Mouse (Mus musculus) neural tube, embryonic 12.5 days (tissue): ENCODE results near the gene Rhbdd1. TPM values are rescaled to one million over a fixed set of nuclear protein-coding genes. Genes with fewer than 3 reads are reported as not detected.

Experiments
- ATAC-seq: fragments of 200-750 bp; cut with Nextera tagmentation; 2 replicates; pipeline ENCODE4 v1.8.0; 2017; ENCODE audit warnings: low read depth, mild to moderate bottlenecking, moderate TSS enrichment, moderate library complexity; ENCODE audit not compliant: low FRiP score
- H3K27ac ChIP-seq: fragments of 300-500 bp; sonication (generic); 2 replicates; pipeline ENCODE4 v1.5.1; 2016
- H3K27me3 ChIP-seq: fragments of 300-500 bp; sonication (generic); replicated peaks from 2 replicates; pipeline ENCODE4 v1.6.1; 2016; ENCODE audit warnings: mild to moderate bottlenecking
- H3K36me3 ChIP-seq: fragments of 300-500 bp; sonication (generic); 2 replicates; pipeline ENCODE4 v1.6.1; 2016; ENCODE audit warnings: mild to moderate bottlenecking
- H3K4me1 ChIP-seq: fragments of 300-500 bp; sonication (generic); 2 replicates; pipeline ENCODE4 v1.6.1; 2016
- H3K4me2 ChIP-seq: fragments of 300-500 bp; sonication (generic); replicated peaks from 2 replicates; pipeline ENCODE4 v1.6.1; 2016; ENCODE audit warnings: mild to moderate bottlenecking
- H3K4me3 ChIP-seq: fragments of 300-500 bp; sonication (generic); 2 replicates; pipeline ENCODE4 v1.5.1; 2016
- H3K9ac ChIP-seq: fragments of 300-500 bp; sonication (generic); 2 replicates; pipeline ENCODE4 v1.6.1; 2016; ENCODE audit warnings: mild to moderate bottlenecking
- H3K9me3 ChIP-seq: fragments of 300-500 bp; sonication (generic); 2 replicates; pipeline ENCODE4 v1.6.1; 2016; ENCODE audit warnings: mild to moderate bottlenecking
- WGBS: fragments of 180-500 bp; shearing (Covaris S2); methylation state at CpG from one replicate; pipeline ENCODE4 v1.1.7; 2016; 5-methylcytosine and 5-hydroxymethylcytosine counted together
- polyA plus RNA-seq: library from polyadenylated mRNA; unstranded; fragments of >200 nt; fragmentation: Nextera tagmentation; extraction: Ambion mirVana; gene quantifications from 2 replicates; pipeline ENCODE4 v1.2.1, GENCODE M21; 2016

Gene Rhbdd1
- polyA plus RNA-seq, 1 experiment from 2014 or later, result 9.5 TPM

DNA sequence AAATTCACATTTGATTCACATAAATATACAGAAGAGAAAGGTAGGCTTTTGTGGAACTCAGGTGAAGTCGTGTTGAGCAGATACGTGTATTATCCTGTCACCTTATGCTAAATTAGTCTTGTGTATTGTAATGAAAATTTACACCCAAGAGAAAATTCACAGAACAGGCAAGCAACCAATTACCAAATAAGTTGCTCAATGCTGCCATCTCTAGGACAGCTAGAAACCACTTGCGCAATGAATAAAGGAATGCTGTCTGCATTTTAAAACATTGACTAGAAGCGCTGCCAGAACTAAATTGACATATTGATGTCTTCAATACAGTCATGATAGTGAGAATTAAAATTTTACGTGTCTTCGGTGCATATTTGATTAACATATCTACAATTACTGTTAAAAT lies 22.1 kb upstream of the Rhbdd1 start:
- 14% methylated on average over 6 of the region's 6 CpGs for WGBS
- ATAC-seq, result no peak
- H3K4me3 ChIP-seq, result no peak overlapping the region

DNA sequence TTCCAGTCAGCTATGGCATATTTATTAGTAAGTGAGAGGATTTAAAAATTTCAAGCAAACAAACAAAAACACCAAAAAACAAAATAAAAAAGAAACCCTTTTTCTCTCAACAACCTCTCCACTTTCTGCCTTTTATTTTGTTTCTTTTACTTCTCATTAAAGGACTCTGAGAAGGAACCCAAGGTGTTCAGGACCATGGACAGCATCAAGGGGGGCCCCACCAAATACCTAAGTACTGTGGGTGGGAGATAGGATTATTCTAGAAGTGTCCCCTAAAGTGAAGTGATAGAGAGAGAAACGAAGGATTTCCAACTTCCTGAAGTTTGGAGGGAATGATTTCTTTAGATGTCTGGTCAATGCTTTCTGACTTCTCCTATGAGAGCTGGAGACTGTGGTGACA lies 17.7 kb upstream of the Rhbdd1 start:
- no peak overlapping the region for H3K4me2 ChIP-seq
- H3K4me3 ChIP-seq, result no peak overlapping the region
- no peak overlapping the region for H3K27ac ChIP-seq
- H3K9ac ChIP-seq, result no peak overlapping the region
- 50% methylated on average over 1 of the region's 1 CpGs for WGBS
- no peaks in the 10 kb centered on the region for H3K9me3 ChIP-seq
- no peaks in the 10 kb centered on the region for H3K4me1 ChIP-seq
- ATAC-seq, result no peak
- no peaks in the 10 kb centered on the region for H3K36me3 ChIP-seq
- no peaks in the 10 kb centered on the region for H3K27me3 ChIP-seq

More for the DNA sequence above, 22.1 kb upstream of the Rhbdd1 start:
- no peak overlapping the region for H3K27ac ChIP-seq
- peaks cover 19% of the 10 kb centered on the region for H3K4me1 ChIP-seq
- no peaks in the 10 kb centered on the region for H3K9me3 ChIP-seq
- H3K36me3 ChIP-seq, result no peaks in the 10 kb centered on the region
- no peak overlapping the region for H3K4me2 ChIP-seq
- H3K9ac ChIP-seq, result no peak overlapping the region
- H3K27me3 ChIP-seq, result no peaks in the 10 kb centered on the region

DNA sequence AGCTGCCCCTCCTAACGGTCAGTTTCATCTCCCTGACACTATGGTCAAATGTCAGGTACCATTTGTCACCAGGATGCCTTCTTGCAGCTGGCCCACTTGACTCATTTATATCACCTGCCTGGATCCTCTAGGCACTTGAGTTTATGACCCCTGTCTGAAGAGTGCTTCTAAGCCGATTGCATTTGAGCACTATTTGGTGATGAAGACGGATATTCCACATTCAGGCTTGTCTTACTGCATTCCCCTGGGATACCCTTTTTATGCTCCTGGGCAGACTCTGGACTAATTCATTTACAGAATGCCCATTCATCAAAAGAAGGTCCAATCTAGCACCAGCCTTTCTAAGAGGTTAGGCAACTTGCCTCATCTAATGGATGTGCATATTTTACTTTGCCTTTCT lies 11.8 kb upstream of the Rhbdd1 start:
- Histone ChIP-seq H3K27ac (no peak overlapping the region), H3K36me3 (no peaks in the 10 kb centered on the region), H3K4me3 (no peak overlapping the region), H3K27me3 (no peaks in the 10 kb centered on the region), H3K4me1 (no peaks in the 10 kb centered on the region), H3K4me2 (no peak overlapping the region), H3K9me3 (no peaks in the 10 kb centered on the region), H3K9ac (no peak overlapping the region)
- ATAC-seq, result peak; percentile 44; the same call in 1 of the 2 replicates
- 37% methylated on average over 3 of the region's 3 CpGs for WGBS

DNA sequence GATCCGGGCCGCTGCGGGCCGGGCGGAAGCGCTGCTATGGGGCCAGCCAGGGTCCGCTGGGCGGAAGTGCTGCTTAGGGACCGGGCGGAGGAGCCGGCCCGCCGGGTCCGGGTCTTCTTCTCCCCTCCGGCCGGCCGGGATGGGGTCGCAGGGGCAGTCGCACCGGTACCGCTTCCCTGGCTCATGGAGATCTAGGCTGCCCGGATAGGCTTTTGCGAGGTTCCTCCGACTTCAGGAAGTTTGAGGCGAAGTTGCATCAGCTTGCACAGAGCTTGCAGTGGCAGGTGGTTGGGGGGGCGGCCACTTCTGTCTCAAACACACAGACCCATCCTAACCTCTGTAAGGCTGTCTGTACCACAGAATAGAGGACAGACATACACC lies 484 bp downstream of the Rhbdd1 start:
- Histone ChIP-seq H3K4me3 (peak overlapping the region; percentile 63), H3K27ac (peak overlapping the region; percentile 76), H3K9ac (peak overlapping the region; percentile 84), H3K4me1 (peaks cover 21% of the 10 kb centered on the region), H3K36me3 (no peaks in the 10 kb centered on the region), H3K4me2 (peak overlapping the region; percentile 72), H3K9me3 (no peaks in the 10 kb centered on the region), H3K27me3 (no peaks in the 10 kb centered on the region)
- peak; percentile 42 for ATAC-seq
- under 1% methylated on average over 26 of the region's 26 CpGs for WGBS

DNA sequence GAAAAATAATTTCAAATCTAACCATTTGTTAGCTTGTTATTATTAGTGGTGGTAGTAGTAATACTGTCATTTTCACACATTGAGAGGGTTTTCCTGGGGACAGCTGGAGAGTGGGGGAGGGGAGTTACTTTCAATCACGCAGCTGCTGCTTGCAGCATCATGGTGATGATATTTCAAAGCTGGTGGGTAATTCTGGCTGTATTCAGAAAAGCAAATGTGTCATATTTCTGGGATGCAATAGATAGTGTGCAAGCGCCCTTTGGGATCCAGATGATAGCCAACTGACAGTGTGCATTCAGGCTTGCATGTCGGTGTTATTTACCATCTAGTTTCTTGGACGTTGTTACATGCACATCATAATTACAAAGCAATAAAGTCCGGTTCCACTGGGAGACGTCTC lies 4.2 kb downstream of the Rhbdd1 start:
- Histone ChIP-seq H3K9me3 (no peaks in the 10 kb centered on the region), H3K4me3 (no peak overlapping the region), H3K27me3 (no peaks in the 10 kb centered on the region), H3K9ac (no peak overlapping the region), H3K4me2 (peak overlapping the region; percentile 43), H3K27ac (peak overlapping the region; percentile 64; the same call in 1 of the 2 replicates), H3K4me1 (peaks cover 34% of the 10 kb centered on the region), H3K36me3 (no peaks in the 10 kb centered on the region)
- WGBS, result 47% methylated on average over 6 of the region's 6 CpGs
- no peak for ATAC-seq

DNA sequence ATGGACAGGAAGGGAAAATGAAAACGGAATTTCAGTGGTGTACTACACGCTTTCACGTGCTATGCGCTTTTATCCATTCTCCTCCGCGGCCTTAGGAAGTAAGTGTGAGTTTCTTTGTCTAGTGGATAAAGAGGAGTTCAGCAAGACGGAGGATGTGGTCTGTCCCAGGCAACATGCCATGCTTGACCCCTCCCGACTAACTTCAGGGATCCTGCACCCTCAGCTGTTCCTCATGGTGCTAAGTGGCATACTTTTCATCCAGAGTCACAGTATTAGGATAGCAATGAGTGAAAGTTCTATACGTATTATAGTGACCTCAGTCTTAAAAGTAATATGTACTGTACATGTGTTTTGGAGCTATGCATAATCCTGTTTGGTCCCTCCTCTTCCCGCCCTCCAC lies 4.6 kb downstream of the Rhbdd1 start:
- no peak overlapping the region for H3K9ac ChIP-seq
- ATAC-seq, result 0 out of 2 replicates have a peak, but pooled peaks have one; percentile 6

DNA sequence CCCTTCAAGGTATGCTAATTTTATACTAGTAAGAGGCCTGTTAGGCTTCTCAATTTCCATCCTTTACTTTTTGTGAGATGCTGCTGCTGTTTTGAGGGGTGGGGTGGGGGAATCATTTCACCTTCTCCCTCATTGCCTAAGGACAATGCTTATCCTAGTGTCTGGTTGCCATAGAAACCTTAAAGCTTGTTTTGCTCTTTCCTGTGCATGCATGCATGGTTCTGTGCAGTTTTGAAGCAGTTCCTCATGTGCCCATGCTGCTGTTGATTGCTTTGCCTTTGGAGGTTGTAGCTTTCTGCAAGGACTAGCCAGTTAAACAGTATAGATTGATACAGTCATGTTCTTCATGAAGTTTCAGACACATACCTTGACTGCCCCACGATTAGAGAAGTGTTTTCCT lies 5.2 kb downstream of the Rhbdd1 start:
- no peaks in the 10 kb centered on the region for H3K9me3 ChIP-seq
- no peak overlapping the region for H3K4me2 ChIP-seq
- no peak overlapping the region for H3K27ac ChIP-seq
- no peaks in the 10 kb centered on the region for H3K27me3 ChIP-seq
- ATAC-seq, result no peak
- H3K4me1 ChIP-seq, result peaks cover 29% of the 10 kb centered on the region
- H3K36me3 ChIP-seq, result no peaks in the 10 kb centered on the region
- WGBS, result 77% methylated on average over 1 of the region's 1 CpGs
- H3K9ac ChIP-seq, result no peak overlapping the region
- H3K4me3 ChIP-seq, result no peak overlapping the region

More for the DNA sequence above, 4.6 kb downstream of the Rhbdd1 start:
- Histone ChIP-seq H3K27ac (peak overlapping the region; percentile 64; the same call in 1 of the 2 replicates), H3K36me3 (no peaks in the 10 kb centered on the region), H3K9me3 (no peaks in the 10 kb centered on the region), H3K4me3 (no peak overlapping the region), H3K4me2 (peak overlapping the region; percentile 43), H3K27me3 (no peaks in the 10 kb centered on the region), H3K4me1 (peaks cover 32% of the 10 kb centered on the region)
- 50% methylated on average over 10 of the region's 10 CpGs for WGBS

DNA sequence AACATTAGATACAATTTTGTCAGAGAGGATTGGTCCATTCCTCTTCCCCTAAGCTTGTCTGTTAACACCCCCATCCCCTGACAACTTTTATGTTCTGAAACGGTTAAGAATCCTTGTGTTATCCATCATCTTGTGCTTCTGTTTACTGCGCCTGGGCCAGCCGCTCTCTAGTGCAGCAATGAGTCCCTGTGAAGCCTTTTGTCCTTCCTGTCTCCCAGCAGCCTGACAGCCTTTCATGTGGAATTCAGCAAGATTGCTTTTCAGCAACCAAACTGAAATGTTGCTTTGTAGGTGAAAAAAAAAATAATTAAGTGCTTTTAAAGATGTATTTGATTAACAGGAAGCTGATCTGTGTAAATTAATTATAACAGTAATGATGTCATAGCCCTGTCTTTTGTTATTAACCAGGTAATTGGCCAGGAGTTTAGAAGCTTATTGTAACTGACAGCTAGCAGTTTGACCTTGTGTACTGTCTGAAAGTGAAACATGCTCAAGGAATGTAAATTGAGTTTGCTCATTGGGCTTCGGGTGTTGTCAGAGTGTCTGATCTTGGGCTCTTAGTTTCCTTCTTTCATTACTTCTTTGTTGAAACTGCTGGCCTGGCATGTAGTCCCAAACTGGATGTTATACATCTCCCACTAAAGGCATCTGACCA lies 8.0 kb downstream of the Rhbdd1 start:
- Histone ChIP-seq H3K27me3 (no peaks in the 10 kb centered on the region), H3K4me1 (peaks cover 24% of the 10 kb centered on the region), H3K27ac (no peak overlapping the region; the same call in 1 of the 2 replicates), H3K9me3 (no peaks in the 10 kb centered on the region), H3K4me3 (no peak overlapping the region), H3K36me3 (no peaks in the 10 kb centered on the region), H3K4me2 (no peak overlapping the region), H3K9ac (no peak overlapping the region)
- WGBS, result 13% methylated on average over 4 of the region's 4 CpGs
- ATAC-seq, result no peak

DNA sequence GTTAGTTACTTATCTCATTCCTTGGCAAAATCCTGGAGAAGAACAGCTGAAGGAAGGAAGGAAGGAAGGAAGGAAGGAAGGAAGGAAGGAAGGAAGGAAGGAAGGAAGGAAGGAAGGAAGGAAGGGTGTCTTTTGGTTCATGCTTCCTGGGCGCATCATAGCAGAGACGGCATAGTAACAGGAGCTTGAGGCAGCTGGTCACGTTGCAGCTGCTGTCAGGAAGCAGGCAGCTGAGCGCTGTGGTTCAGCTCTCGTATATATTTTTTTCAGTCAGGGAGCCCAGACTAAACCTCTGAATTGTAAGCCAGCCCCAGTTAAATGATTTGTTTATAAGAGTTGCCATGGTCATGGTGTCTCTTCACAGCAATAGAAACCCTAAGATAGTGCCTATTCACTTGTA lies 9.9 kb downstream of the Rhbdd1 start:
- ATAC-seq, result no peak
- H3K4me3 ChIP-seq, result no peak overlapping the region
- no peak overlapping the region for H3K27ac ChIP-seq
- H3K36me3 ChIP-seq, result no peaks in the 10 kb centered on the region
- H3K4me2 ChIP-seq, result no peak overlapping the region
- WGBS, result 83% methylated on average over 5 of the region's 5 CpGs
- peaks cover 18% of the 10 kb centered on the region for H3K4me1 ChIP-seq
- H3K9me3 ChIP-seq, result no peaks in the 10 kb centered on the region
- no peak overlapping the region for H3K9ac ChIP-seq
- no peaks in the 10 kb centered on the region for H3K27me3 ChIP-seq

DNA sequence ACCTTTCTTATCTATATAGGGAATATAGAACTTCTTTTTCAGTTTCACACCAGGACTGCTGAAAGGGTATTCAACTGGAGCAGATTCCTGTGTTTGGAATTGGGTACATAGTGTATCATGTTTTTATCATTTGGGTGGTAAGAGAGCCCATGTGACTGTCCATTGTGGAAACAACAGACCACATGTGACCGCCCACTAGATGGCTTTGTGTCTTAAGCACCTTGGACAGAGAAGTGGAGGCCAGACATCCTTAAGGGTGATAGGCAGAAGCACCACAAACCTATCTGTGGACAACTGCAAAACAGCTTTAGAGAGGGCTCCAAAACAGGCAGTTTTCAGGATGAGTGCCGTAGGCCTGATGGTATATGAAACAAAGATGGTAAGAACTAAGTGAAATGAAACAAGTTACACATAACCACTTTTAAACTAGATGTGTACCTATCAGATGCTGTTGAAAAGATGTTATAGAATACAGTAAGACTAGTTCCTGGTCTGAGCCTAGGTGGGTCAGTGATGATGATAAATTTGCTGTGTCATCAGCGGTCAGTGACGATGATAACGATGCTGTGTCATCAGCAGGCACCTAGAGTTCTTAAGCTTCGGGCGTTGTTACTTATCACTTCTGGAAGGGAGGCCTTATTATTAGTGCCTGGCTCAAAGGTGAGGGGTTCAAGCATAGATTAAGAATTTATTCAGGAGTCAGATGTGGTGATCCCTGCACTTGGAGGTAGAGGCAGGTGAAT lies 12.0 kb downstream of the Rhbdd1 start:
- no peak overlapping the region for H3K4me3 ChIP-seq
- WGBS, result 94% methylated on average over 7 of the region's 7 CpGs
- no peak for ATAC-seq
- no peaks in the 10 kb centered on the region for H3K27me3 ChIP-seq
- no peaks in the 10 kb centered on the region for H3K9me3 ChIP-seq
- H3K4me1 ChIP-seq, result peaks cover 13% of the 10 kb centered on the region
- no peak overlapping the region for H3K27ac ChIP-seq
- no peak overlapping the region for H3K4me2 ChIP-seq
- H3K9ac ChIP-seq, result no peak overlapping the region
- no peaks in the 10 kb centered on the region for H3K36me3 ChIP-seq

DNA sequence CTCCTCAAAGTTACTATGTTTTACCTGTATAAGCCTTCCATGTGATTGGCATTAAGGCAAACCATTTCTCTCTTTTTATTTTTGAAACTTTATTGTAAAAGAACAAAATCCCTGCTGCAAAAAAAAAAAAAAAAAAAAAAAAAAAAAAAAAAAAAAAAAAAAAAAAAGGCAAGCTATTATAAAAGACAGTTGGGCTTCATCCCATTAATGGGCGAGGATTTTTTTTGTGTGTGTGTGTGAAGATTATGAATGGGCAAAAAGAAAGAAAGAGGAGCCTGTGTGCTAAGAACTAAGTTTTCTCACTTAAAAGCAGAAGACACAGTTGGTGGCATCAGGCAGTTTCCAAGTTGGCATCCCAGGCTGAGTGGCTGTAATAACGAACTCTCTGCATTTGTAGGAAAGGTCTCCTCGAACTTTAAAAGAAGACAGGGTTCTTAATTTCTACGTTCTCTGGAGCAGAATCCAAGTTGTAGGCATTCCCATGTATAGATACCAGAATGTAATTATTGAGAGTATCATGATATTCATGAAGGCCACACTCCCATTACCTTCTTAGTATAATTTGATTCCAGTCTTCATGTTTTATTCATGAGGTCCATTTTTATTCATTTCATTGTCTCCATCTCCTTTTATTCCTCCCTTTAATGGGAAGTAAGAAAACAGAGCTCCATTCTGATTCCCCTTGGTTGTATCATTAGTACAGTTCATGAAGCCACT lies 13.1 kb downstream of the Rhbdd1 start:
- no peaks in the 10 kb centered on the region for H3K36me3 ChIP-seq
- H3K27ac ChIP-seq, result no peak overlapping the region
- H3K9ac ChIP-seq, result no peak overlapping the region
- ATAC-seq, result no peak
- no peak overlapping the region for H3K4me2 ChIP-seq
- no peaks in the 10 kb centered on the region for H3K9me3 ChIP-seq
- peaks cover 4% of the 10 kb centered on the region; the same call in 1 of the 2 replicates for H3K4me1 ChIP-seq
- 55% methylated on average over 4 of the region's 4 CpGs for WGBS
- H3K27me3 ChIP-seq, result no peaks in the 10 kb centered on the region
- no peak overlapping the region for H3K4me3 ChIP-seq

DNA sequence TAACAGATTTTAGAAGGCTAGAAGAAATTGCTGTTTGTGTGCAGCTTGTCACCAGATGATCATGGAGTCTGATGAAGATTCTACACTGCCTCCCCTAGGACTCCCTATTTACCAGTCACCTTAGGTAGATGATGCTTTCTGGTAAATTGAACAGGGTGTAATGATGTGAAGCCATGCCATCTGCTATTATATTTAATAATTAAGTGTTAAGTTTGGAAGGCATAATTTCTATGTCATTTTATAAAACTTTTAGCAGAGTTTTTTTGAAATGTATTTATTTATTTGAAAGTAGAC lies 13.6 kb downstream of the Rhbdd1 start:
- ATAC-seq, result no peak
- H3K4me2 ChIP-seq, result no peak overlapping the region
- H3K27me3 ChIP-seq, result no peaks in the 10 kb centered on the region
- no peaks in the 10 kb centered on the region; the same call in 1 of the 2 replicates for H3K4me1 ChIP-seq
- H3K9ac ChIP-seq, result no peak overlapping the region
- no peaks in the 10 kb centered on the region for H3K9me3 ChIP-seq
- no peaks in the 10 kb centered on the region for H3K36me3 ChIP-seq
- no peak overlapping the region for H3K27ac ChIP-seq
- no peak overlapping the region for H3K4me3 ChIP-seq
